Mouse (Mus musculus): ENCODE data around the gene Urad.

Gene Urad

DNA sequence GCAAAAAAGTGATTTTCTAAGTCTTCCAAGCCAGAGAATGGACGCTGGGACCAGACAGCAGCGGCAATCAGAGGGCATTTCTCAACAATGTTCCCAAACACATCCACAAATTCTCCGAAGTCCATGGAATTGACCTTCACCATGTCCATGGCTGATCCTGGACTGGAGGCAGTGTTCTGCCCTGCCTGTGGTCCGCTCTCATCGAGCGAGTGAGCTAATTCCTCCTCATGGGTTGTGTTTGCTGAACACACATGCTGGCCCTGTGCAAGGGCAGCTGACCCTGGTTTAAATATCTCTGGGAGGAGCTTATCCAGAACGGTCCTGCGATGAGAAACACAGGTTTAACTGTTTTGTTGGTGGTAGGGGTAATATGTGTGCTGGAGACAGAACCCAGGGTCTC, at the start of gene Urad:
Gene Urad (minus strand): TSS at position 258 of the 400 bp plus-strand sequence.
- DNase-seq, result no peak

- DNase-seq, result no peak
Measured at GRCm38 (mm10) chr5:147370276-147370675, 48.0 kb upstream of the Urad start.

DNA sequence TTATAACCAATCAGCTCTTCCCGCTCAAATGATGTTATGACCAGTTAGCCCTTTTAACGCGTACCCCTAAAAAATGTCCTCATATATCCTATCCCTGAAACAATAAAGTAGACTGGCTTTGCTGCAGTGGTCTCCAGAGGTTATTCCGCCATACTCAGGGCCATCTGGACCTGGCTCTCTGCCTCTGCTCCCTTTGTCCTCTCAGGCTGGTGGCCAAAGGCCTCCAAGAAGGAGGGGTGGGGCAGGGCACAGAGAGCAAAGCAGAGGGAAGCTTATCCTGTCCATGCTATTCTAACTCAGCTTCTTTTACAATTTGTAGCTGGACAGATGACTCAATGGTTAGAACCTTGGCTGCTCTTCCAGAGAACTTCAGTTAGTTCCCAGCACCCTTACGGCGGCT, 46.0 kb upstream of the Urad start:
- DNase-seq, result no peak

DNA sequence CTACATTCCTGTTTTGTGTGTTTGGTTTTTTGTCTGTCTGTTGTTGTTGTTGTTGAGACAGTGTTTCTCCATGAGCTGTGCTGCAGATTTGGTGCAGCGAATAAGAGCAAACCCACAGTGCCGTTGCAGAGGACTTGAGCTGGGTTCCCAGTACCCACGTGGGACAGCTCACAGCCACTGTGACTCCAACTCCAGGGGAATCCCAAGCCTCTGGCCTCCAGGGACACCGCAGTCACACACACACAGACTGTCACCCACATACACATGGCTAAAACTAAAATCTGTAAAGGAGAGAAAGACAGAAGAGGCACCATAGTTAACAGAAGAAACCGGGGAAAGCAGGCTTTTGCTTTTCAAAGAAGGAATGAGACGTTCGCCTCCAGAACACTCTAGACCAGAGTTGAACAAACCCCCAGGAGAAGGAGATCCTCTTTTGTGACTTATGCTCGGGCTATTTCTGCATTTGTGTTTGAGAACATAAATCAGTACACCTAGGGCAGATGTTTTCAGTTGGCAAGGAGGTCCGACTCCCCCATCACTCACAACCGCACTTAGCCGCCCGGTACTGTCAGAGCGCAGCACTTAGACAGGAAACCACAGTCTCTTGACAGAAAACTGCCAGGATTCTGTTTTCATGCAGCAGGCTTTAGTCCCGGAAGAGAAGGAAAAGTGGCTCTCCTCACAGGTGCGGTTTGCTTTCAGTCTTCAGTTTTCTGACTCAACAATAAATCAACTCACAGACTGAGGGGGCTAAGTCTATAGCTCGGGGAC, 43.9 kb upstream of the Urad start:
- DNase-seq, result no peak

DNA sequence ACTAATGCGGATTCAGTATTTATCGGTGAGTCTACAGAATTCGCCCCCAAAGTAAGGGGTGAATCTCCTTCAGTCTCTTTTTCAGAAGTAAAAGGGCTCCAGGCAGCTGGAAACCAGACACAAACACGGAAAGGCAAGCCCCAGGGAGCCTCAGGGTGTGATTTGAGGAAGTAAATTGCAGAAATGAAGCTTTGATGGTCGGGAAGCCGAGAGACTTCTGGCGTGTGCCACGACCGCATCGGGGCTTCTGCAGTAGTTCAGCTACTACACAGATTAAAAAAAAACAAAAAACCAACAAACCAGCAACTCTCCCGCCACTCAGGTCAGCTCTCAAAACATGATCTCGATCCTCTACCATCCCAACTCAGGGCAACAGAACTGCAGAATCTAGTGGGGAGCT, 40.8 kb upstream of the Urad start:
- DNase-seq, result peak in 1 of 2 experiments; percentile 28

GRCm38 (mm10) chr5:147358481-147358880, 36.2 kb upstream of the Urad start:
- DNase-seq, result no peak

DNA sequence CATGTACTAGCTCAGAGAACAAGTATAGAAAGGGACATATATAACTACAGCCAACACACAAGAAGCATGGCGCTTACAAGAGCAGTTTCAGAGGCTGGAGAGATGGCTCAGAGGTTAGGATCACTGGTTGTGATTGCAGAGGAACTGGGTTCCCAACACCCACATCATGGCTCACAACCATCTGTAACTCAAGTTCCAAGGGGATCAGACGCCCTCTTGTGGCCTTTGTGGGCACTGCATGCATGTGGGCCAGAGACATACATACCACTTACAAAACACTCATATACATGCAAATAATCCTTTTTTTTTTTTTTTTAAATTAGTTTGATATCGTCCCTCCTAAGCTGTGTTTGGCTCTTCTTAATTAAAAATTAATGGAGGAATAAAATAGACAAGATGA, 35.3 kb upstream of the Urad start:
- no peak for DNase-seq

GRCm38 (mm10) chr5:147356260-147357055, 34.2 kb upstream of the Urad start:
- DNase-seq, result no peak

GRCm38 (mm10) chr5:147355788-147356187, 33.5 kb upstream of the Urad start:
- DNase-seq, result no peak

GRCm38 (mm10) chr5:147354985-147355384, 32.7 kb upstream of the Urad start:
- no peak for DNase-seq

DNA sequence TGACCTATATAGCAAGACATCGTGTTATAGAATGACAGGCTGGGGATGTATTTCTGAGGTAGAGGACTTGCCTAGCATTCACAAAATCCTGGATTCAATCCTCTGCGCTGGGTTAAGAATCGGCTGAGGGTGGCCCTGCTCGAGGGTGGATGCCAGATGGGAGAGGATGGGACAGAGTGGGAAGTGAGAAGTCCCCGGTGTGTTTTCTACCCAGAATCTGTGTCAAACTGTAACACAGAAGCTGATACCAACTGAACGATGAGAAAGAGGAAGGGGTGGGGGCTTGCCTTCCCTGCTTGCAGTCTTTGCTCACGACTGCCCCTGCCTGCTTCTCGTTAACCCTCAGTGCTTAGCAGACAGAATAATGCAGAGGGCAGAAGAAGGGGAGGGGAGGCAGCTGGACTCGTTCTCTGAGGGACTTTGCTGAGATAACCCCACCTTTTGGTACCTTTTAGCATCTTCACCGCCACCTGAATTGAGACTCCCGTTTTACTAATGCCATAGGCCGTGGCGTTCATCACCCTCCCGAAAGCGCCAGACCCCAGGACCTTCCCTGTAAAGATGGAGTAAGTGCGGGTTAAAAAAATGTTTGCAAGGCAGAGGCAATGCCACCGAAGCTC, 32.0 kb upstream of the Urad start:
- no peak for DNase-seq

DNA sequence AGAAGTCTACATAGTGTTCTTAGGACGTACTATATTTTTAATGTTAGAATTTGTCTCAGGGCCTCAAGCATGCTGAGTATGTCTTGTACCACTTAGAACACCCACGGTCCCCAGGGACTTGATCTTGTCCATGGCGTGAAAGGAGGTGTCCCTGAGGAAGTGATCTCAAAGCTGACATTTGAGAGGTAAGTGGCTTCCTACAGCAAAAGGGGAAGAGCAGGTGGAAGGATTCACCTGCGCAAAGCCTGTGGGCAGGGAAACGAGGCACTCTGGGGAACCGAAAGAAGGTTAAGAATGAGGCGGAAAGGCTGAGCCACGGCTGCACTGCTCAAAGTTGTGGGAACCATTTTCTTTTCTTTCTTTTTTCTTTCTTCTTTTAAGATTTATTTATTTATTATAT, 29.7 kb upstream of the Urad start:
- no peak for DNase-seq

GRCm38 (mm10) chr5:147345981-147346380, 23.7 kb upstream of the Urad start:
- no peak for DNase-seq

GRCm38 (mm10) chr5:147343904-147344303, 21.7 kb upstream of the Urad start:
- no peak for DNase-seq

- DNase-seq, result no peak
Measured at GRCm38 (mm10) chr5:147342901-147343300, 20.7 kb upstream of the Urad start.

GRCm38 (mm10) chr5:147340741-147341414, 18.6 kb upstream of the Urad start:
- no peak for DNase-seq

- no peak for DNase-seq
Measured at GRCm38 (mm10) chr5:147339560-147339959, 17.3 kb upstream of the Urad start.

DNA sequence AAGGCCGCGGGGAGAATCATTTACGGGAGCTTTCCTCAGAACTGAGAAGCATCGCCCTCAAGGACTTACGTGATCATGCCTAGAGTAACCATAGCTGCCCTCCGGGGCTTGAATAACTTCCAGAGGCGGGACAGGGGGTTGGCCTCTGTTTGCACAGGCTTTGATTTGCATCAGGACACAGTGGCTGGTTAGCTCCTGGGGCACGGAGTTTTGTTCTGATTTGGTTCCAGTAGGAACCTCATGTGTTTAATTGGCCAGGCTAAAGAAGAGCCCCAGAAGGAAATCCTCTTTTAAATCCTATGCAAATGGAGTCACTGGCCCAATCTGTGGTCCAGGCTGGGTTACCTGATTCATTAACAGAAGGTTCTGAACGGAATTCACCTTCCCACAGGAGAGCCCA, 16.7 kb upstream of the Urad start:
- DNase-seq, result no peak

DNA sequence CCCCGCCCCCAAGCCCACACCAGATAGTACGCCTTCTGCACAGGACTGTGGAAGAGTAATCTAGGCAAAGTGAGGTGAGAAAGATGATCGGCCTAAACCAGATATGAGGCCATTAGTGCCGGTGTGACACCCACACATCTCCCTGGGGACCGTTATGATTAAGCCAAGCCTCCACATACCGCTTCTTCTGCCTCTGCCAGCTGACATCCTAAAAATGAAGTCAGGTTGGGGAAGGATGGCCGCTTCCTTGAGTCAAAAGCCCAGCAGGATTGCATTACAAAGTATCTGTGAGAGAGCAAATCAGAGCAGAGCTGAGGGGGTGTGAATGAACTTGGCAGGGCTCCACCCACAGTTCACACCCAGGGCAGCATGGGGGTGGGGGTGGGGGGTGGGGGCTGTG, 10.5 kb upstream of the Urad start:
- DNase-seq, result no peak

DNA sequence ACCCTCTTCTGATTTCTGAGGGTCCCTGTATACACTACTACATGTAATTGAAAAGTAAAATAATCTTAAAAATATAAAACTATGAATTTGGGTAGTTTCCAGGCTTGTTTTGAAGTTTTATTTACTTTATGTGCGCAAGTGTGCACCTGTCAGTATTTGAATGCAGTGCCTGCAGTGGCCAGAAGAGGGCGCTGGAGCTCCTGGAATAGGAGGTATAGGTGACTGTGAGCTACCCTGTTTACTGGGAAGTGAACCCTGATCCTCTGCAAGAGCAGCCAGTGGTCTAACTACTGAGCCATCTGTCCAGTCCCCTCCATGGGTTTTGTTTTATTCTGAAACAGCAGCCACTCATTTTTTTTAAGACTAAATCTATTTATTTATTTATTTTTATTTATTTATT, 9.3 kb upstream of the Urad start:
- DNase-seq, result peak in 1 of 2 experiments; percentile 13

DNA sequence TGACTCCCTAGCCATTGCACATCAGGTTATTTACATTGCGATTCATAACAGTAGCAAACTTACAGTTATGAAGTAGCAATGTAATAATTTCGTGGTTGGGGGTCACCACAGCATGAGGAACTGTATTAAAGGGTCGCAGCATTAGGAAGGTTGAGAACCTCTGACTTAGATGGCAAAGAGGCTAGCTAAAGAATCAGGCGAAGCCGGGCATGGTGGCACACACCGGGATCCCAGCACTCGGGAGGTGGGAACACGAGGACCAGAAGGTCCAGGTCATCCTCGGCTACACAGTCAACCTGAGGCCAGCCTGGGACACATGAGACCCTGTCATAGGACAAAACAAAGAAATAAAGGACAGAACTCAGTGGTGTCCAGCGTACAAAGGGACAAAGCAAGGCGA, 7.7 kb upstream of the Urad start:
- no peak for DNase-seq

GRCm38 (mm10) chr5:147327636-147328035, 5.4 kb upstream of the Urad start:
- no peak for DNase-seq

DNA sequence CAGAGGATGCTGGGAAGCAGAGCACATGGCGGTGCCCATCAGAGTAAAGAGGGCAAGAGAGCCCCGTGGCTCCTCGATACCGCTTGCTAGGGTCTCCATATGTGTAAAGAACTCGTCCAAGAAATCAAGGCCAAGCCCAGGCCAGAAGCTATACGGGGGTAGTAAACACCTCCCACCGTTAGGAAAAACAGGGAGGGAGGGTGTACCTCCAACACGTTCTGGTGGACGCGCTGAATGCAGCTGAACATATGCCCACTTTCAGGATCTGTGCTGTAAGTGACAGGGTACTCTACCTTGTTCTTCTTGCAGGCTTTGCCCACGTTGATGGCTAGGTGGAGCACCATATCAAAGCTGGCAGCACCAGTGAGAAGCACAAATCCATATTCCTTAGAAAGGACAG, 3.7 kb upstream of the Urad start:
- DNase-seq, result no peak
